Mouse (Mus musculus) megakaryocyte-erythroid progenitor cell, adult 5-6 weeks (primary cell): ENCODE measurements around the gene Cdc37l1. TPM values are rescaled to one million over a fixed set of nuclear protein-coding genes. Genes with fewer than 3 reads are reported as not detected.
A peak's percentile ranks its signal among the peaks of the same experiment; 100 is the strongest.

Experiments used
- ATAC-seq: replicated peaks from 2 replicates; pipeline ENCODE4 v1.8.0; 2016; ENCODE audit warnings: mild to moderate bottlenecking, inconsistent platforms; ENCODE audit not compliant: severe bottlenecking, poor library complexity, low FRiP score, low TSS enrichment
- total RNA-seq, 2 experiments: library from RNA; stranded (forward) in 1 of 2; stranded (reverse) in 1 of 2; fragments of 200-1000, 215-1000 nt in 1 of 2; fragments of >200 nt in 1 of 2; fragmentation: Nextera tagmentation in 1 of 2; gene quantifications; 2 replicates each; pipeline ENCODE4 v1.2.3; 2014 to 2017

The Cdc37l1 gene
- total RNA-seq, 2 experiments from 2014 or later, result 37.6 to 48.9 TPM

DNA sequence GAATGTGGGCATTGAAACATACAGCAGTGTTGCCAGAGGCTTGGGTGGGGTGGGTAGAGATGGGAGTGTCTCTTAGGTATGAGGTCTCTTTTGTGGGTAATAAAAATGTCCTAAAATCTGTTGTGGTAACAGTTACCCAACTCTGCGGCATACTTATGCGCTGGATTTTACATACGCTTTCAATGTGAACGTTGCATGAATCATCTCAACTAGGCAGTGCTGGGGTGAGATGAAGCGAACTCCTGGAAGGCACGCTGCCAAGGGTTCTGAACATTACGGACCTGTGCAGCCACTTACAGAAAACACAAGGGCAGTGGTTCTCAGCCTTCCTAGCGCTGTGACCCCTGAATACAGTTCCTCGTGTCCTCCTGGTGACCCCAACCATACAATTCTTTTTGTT, 52.5 kb downstream of the Cdc37l1 start:
- ATAC-seq, result no peak

- ATAC-seq, result no peak
Measured at GRCm38 (mm10) chr19:29044353-29044768, 54.2 kb downstream of the Cdc37l1 start.

DNA sequence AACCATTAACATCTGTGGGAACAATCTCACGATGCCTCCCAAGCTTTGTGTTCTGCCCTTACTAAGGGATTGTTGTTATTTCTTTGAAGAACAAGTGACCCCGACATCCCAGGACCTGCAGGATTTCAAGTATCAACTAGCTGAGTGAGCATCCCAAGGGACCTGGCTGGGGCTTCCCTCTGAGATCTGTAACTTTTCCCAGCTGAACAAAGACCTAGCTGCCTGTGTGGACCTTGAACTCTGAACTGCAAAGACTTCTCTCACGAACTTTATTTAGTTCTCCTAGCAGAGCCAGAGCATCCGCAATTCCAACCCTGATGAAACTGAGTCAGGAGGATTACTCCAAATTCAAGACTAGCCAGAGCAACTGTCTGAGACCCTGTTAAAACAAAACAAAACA, 55.2 kb downstream of the Cdc37l1 start:
- no peak for ATAC-seq

- no peak for ATAC-seq
Measured at GRCm38 (mm10) chr19:29045956-29046650, 56.0 kb downstream of the Cdc37l1 start.

- ATAC-seq, result no peak
Measured at GRCm38 (mm10) chr19:29046961-29047333, 56.8 kb downstream of the Cdc37l1 start.

GRCm38 (mm10) chr19:29047334-29048170, 57.4 kb downstream of the Cdc37l1 start, which contains the start of gene Ak3:
Ak3 (minus strand) TSS chr19:29047961.
- ATAC-seq, result peak; percentile 93

DNA sequence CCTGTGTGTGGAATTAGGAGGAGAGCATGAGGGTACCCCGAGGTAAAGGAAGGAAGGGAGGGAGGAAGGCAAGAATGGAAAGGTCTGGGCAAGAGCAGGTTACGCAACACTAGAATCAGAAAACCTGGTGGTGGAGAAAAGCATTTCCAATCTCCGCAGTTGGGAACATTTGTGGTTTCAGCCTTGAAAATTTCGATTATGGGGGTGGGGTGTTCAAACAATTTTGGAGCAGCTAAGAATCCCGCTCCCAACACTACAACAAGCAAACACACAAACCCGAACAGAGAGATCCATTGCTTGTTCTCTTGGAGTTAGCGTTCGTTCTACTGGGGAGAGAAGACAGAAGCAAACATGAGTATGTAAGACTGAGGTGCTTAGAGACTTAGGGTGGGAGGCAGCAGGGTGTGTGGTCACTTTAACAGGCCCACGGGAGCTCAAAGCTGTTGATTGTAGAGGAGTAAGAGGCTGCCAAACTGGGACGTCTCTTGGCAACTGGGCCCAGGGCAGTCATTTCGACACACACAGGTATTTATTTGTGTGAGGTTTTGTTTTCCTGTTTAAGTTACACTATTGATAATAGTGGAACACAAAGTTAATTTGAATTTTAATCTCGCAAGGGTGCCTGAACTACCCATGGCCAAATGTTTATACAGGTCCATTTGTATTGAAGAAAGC, 59.4 kb downstream of the Cdc37l1 start:
- no peak for ATAC-seq

- no peak for ATAC-seq
Measured at GRCm38 (mm10) chr19:29050186-29050980, 60.2 kb downstream of the Cdc37l1 start.

- no peak for ATAC-seq
Measured at GRCm38 (mm10) chr19:29052786-29053185, 62.6 kb downstream of the Cdc37l1 start.

- ATAC-seq, result no peak
Measured at GRCm38 (mm10) chr19:29054594-29054993, 64.4 kb downstream of the Cdc37l1 start.

DNA sequence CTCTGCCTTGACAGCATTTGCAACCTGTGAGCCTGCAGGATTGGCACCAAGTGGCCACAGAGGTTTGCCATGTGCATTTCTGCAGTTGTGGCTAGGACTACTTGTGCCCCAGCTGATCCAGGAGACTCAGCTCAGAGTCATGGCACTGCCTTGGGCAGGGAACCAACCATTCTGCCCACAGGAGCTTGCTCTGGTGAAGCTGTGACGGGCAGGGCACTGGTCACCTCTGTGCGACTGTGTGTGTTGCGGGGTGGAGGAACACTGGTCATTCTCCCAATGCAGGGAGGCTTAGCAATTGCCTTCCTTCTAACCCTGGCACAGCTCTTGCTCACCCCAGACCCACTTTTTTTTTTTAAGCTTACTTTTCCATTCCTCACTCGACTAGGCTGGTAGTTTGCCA, 65.3 kb downstream of the Cdc37l1 start:
- no peak for ATAC-seq

GRCm38 (mm10) chr19:29058741-29059140, 68.6 kb downstream of the Cdc37l1 start:
- ATAC-seq, result no peak

DNA sequence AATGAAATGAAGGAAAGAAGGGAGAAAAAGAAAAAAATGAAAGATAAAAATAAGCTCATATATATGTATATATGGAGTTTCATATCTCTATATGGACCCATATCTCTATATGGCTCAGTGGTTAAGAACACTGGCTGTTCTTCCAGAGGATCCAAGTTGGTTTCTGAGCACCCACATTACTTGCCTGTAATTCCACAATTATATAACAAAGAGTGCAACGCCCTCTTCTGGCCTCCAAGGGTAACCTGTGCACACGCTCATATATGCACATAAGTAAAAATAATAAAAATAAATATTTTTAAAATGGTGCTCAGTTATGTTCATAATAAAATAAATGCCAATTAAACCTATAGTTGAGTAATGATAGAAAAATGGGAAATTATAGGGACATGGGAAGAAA, 69.5 kb downstream of the Cdc37l1 start:
- no peak for ATAC-seq

- no peak for ATAC-seq
Measured at GRCm38 (mm10) chr19:29060299-29060698, 70.1 kb downstream of the Cdc37l1 start.

DNA sequence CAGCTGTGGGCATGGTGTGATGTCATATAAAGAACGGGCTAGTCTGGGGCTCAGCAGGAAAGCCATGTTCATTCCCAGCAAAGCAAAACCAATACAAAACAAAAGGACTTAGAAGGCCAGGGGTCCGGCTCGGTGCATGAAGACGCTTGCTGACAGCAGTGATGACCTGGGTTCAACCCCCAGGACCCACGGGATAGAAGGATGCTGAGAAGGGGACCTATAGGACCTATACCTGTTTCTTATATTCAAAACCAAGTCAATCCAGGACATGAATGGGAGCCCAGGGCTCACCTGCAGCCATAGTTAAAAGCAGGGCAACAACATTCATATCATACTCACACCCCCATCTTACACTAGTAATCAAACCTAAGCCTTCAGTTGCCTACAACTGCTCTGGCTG, 72.9 kb downstream of the Cdc37l1 start:
- ATAC-seq, result no peak

DNA sequence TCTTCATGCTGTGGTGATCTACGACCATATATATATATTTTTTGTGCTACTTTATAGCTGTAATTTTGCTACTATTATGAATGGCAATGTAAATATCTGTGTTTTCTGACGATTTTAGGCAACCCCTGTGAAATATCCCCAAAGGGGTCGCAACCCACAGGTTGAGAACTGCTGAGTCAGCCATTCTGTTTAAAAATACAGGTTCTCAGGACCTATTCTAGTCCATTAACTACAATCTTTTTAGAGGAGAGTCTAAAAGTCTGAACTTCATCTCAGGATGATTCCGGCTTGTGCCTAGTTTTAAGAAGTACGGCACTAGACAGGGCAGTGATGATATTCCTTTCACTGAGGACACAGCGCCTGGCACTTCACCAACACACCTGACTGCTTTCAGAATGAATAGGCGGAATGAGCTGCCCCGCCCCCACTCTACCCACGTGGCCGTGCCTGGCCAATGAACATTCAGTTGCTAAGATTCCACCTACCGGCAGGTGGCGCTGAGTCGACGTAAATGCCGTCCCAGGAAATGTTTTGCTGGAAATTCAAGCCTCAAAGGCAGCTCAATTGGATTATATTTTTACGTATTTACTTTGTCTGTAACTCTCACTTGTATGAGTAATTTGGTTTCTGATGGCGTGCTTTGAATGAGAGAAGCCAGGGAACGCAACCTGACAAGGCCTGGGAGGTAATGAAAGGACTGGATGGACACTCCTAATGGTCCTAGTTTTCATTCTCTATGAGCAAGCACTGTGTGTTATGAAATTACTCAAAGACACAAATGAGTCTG, 73.6 kb downstream of the Cdc37l1 start:
- peak; percentile 59 for ATAC-seq

DNA sequence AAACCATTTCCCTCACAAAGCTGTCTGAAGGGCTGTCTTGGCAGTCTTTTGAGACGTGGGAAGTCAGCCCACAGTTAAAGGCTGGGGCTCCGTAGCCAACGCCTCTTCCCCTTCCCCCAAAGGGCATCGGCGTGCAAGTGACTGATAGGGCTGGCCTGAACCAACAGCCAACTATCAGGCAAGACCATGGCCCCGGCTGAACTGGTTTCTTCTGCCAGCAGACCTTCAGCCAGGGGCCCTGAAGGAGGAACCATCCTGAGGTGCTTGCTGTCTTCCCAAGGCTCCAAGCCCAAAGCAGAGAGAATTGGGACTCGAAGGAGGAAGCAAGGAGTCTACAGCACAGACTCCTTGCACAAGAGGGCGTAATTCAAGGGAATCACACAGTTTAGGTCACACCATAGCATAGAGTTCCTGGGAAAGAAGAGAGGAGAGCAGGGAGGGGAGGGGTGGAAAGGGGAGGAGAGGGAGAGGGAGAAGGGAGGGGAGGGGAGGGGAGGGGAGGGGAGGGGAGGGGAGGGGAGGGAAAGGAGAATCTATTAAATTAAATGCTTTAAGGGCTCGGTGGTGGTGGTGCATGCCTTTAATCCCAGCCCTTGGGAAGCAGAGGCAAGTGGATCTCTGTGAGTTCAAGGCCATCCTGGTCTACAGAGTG, 74.4 kb downstream of the Cdc37l1 start:
- peak; percentile 82 for ATAC-seq

- ATAC-seq, result peak; percentile 86
Measured at GRCm38 (mm10) chr19:29066981-29067471, 76.9 kb downstream of the Cdc37l1 start.
